Mouse (Mus musculus): ENCODE results near the gene Gm14139. TPM values are rescaled to one million over a fixed set of nuclear protein-coding genes. Genes with fewer than 3 reads are reported as not detected.
"Not testable (repeated sequence)": the region's sequence is repeated elsewhere in the genome, so short reads cannot be mapped to it uniquely, and the experiment has no call there.

Gm14139 gene
- total RNA-seq (2021), result not detected
- long read RNA-seq, experiment 1, result 0 reads
- long read RNA-seq, experiment 2, result 0 reads

DNA sequence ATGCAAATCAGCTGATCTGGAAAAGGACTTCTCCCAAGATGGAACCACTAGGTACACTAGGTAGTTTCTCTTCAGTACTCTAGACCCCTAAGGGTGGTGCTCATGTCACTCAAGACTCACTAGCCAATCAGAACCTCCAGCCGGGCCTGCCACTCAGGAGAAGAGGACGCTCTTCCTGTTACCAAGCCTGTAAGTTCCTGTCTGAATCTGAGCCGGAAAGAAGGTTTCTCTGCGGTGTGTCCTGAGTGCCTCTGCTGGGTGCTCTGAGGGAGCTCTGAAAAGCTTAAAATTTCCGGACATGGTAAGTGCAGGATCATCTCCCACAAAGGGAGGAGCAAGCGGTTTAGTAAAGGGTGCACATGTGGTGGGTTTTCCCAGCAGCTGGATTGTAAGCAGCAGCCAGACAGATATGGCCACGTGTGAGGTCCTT lies at the start of gene Gm14139:
Gene Gm14139 (plus strand): TSS at position 186 of the 430 bp plus-strand sequence.
- not testable (repeated sequence) for DNase-seq

DNA sequence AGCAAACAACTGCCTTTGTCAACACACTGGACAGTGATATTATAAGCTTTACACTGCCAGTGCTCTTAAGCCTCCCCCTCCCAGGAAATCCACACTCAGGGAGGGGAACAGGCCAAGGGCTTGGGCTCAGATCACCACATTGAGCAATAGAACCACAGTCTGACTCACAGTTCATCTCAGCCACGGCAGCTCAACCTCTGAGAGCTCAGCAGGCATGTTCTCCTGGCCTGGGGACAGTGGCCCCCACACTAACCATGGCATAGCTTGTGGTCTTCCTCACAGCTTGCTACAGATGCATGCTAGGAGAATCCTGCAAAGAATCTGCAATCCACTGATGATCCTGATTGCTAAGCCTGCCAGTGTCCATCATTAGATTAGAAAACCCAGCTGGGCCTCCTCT lies 49.6 kb upstream of the Gm14139 start:
- intact Hi-C loops (cut with DNase I); DNase-seq: not testable (repeated sequence)

More for the DNA sequence above, at the start of gene Gm14139:
- intact Hi-C loops (cut with DNase I), result not testable (repeated sequence)

DNA sequence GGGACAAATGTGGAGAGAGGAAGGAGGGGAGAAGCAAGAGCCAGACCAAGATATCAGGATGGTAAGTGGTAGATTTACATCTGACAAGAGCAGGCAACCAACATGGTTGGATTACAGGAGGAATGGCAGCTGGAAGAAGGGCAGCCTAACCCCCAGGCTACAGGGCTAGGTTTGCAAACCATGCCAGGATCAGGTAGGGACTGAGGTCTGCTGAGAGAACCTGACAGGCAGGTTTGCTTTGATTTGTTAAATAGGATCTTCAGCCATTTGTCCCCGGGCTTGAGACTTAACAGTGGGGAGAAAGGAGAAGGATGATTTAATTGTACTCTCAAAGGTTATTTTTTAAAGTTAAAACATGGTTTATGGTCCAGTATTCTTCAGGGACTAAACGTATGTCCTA lies 48.8 kb upstream of the Gm14139 start:
- intact Hi-C loops (cut with DNase I), result no loop called here
- no peak for DNase-seq

DNA sequence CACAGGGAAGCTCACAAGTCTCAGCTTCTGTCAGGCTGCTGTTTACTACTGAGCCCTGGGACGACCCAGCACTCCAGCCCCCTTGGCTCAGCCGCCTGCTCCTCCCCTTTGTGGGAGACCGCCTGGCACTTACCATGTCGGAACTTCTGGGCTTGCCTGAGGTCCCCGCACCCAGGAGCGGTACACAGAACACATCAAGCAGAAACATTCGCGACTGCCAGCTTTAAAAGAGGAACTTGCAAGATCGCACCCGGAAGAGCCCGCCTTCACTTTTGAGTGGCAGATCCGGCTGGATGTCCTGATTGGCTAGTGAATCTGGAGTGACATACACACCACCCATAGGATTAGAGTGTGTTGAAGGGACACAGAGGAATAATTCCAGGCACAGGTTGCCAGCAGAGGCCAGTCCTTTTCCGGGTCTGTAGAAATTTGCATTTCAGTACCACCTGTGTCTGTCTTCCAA lies 45.1 kb upstream of the Gm14139 start, which contains the start of gene Zfp120:
Gene Zfp120 (minus strand): TSS at position 274 of the 463 bp plus-strand sequence.
- intact Hi-C loops (cut with DNase I), result no loop called here
- DNase-seq, result peak; percentile 73 to 77

DNA sequence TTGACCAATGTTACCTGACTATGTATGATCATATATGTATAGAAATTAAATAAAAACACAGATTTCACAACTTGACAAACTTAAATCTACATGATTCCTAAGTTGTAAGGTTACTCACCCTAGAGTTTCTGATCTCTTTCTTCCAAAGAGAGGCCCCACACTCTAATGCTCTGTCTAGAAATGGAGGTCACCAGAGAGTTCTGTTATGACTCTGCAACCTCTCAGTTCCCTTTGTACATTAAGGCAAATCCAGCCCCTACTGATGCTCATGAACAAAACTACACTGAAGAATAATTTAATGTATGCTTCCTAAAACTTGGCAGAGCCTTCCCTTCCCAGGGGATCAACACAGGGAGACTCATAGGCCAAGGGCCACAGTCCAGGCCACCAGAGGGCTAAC lies 14.9 kb upstream of the Gm14139 start:
- DNase-seq, result no peak
- intact Hi-C loops (cut with DNase I), result no loop called here

DNA sequence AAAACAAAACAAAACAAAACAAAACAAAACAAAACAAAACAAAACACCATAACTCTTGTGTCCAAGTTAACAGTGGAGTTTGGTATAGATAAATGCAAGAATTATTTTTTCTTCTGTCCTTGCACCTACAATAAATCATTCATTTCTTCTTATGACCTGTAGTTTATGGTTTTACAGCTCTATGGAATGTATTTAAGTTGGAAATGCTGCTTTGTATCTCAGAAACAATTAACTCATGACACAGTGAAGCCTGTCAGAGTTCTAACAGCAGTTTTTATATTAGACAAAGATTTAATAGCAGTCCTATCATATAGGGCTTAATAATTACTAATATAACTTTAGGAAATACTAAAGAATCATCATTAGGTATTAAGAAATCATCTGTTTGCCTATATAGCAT lies 7.7 kb upstream of the Gm14139 start:
- no peak for DNase-seq
- intact Hi-C loops (cut with DNase I), result no loop called here

DNA sequence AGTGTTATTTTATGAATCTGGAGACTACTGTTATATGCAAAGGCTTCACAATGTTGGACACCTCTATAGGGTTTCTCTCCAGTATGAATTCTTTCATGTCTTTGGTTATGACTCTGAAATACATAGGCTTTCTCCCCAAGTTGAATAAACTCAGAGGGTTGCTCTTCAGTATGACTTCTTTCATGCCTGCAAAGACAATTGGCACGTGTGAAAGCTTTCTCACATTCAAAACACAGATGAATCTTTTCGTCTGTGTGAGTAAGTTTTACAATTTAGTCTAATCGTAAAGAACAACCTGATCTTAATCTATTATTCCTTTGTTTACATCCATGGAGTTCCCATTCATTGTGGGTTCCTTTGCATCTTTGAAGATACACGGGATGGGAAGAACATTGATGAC lies 2.0 kb upstream of the Gm14139 start, which contains the start of gene Gm10770:
Gene Gm10770 (minus strand): TSS at position 101 of the 400 bp plus-strand sequence.
- intact Hi-C loops (cut with DNase I); DNase-seq: not testable (repeated sequence)

DNA sequence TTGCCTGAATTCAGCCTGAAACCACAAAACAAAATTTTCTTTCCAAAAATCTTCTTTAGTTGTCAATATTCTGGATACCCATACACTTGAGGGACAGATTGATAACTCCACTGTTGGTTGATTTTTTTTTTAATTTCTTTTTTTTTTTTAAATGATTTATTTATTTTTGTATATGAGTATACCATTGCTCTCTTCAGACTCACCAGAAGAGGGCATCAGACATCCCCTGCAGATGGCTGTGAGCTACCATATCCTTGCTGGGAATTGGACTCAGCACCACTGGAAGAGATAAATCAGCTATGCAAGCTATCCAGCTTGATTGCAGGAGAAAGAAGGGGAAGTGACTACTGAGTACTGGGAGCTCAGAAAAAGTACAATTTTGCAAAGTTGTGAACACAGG lies 509 bp upstream of the Gm14139 start:
- DNase-seq; intact Hi-C loops (cut with DNase I): not testable (repeated sequence)

DNA sequence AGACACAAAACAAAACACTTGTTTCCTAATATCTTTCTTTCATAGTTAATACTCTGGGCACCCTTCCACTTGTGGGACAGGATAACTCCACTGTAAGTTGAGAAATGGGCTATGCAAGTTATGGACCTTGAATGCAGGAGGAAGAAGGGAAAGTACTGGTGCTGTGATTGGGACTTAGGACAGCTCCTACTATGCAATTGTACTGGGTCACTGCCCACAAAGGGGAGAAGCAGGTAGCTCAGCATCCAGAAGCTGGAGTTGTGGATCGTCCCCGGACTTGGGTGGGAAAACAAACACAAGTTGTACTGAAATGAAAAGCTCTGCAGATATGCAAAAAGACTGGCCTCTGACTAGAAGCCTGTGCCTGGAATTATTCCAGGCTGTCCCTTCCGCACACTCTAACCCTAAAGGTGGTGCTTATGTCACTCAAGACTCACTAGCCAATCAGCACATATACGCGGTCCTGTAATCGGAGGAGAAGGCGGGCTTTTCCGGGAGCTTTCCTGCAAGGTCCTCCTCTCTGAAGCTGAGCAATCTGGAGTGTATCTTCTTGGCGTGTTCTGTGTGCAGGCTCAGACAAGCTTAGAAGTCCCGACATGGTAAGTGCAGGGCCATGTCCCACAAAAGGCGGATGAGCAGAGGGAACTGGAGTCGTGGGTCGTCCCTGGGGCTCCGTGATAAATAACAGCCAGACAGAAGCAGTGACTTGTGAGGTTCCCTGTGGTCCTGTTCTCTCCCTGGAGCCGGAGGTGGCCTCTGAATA lies 36.2 kb downstream of the Gm14139 start, which contains the start of gene Zfp937:
Gene Zfp937 (plus strand): TSS at position 474 of the 763 bp plus-strand sequence.
- intact Hi-C loops (cut with DNase I), result loop anchor here (10.0 kb wide), 1 partner anchor 237 kb away; the partner anchor contains the start of gene Zfp442
- DNase-seq, result peak; percentile 56 to 62

DNA sequence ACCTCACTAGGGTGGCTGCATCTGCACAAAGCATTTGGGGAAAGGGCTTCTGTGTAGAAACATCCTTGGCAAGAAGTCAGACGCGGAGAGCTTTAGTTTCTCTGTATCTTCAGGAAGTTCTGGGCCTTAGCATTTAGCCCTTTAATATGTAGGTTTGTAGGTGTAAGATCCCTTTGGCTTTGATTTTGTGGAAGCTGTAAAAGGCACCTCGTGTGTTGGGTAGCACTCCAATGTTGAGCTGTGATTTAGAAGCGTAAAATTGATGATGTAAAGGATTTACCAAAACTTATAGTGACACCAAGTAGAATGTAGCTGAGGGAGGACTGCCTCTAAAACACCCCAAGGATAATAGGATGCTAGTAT lies 36.8 kb downstream of the Gm14139 start:
- intact Hi-C loops (cut with DNase I), result loop anchor here (10.0 kb wide), 1 partner anchor 236 kb away; the partner anchor contains the start of gene Zfp442
- not testable (repeated sequence) for DNase-seq

DNA sequence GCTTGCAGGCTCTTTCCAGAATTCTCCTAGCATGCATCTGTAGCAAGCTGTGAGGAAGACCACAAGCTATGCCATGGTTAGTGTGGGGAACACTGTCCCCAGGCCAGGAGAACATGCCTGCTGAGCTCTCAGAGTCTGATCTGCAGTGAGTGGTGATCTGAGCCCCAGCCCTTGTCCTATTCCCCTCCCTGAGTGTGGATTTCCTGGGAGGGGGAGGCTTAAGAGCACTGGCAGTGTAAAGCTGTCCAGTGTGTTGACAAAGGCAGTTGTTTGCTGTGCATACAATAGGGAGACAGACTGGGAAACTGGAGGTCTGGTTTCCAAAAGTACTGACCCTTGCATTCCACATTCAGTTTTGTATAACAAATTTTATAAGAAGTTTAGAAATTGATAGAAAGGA lies 41.7 kb downstream of the Gm14139 start:
- intact Hi-C loops (cut with DNase I); DNase-seq: not testable (repeated sequence)

Other genes with a start within 250 kb of the Gm14139 start
- 1 to 10 TPM; 4.6 to 6.7 TPM for gene Zfp120, start 45.0 kb upstream of the Gm14139 start, total RNA-seq (2021)
- not detected for gene Gm10770, start 2.1 kb upstream of the Gm14139 start, total RNA-seq (2021)
- gene Zfp937, start 36.3 kb downstream of the Gm14139 start, total RNA-seq (2021), result 1 to 10 TPM; 1.3 to 1.4 TPM
- gene Gm21994, start 73.8 kb downstream of the Gm14139 start, total RNA-seq (2021), result 1 to 10 TPM; 1.2 to 2.9 TPM
- gene Gm14124, start 75.8 kb downstream of the Gm14139 start, total RNA-seq (2021), result under 1 TPM in 1 of 2 experiments, not detected in 1; 0.07 TPM
- 1 to 10 TPM in 1 of 2 experiments, not detected in 1; 1.9 TPM for gene Gm10130, start 141.9 kb downstream of the Gm14139 start, total RNA-seq (2021)
- gene 3300002I08Rik, start 181.0 kb downstream of the Gm14139 start, total RNA-seq (2021), result 1 to 10 TPM; 1.3 to 1.4 TPM